Mouse (Mus musculus) gonadal fat pad, adult 2 months (tissue): Measurements from ENCODE around the gene Ntsr1. TPM values are rescaled to one million over a fixed set of nuclear protein-coding genes. Genes with fewer than 3 reads are reported as not detected.
A peak's percentile ranks its signal among the peaks of the same experiment; 100 is the strongest.

Source experiments
- DNase-seq: peaks from one replicate; pipeline ENCODE4 v3.0.0-alpha.2; 2012; ENCODE audit warnings: low read depth
- polyA plus RNA-seq: library from polyadenylated mRNA; depleted of rRNA; stranded (reverse); fragments of >200 nt; gene quantifications from 2 replicates; pipeline ENCODE4 v1.2.3, GENCODE M21; 2012; rRNA removed

Gene Ntsr1
- polyA plus RNA-seq, 1 experiment: 4.3 TPM

DNA sequence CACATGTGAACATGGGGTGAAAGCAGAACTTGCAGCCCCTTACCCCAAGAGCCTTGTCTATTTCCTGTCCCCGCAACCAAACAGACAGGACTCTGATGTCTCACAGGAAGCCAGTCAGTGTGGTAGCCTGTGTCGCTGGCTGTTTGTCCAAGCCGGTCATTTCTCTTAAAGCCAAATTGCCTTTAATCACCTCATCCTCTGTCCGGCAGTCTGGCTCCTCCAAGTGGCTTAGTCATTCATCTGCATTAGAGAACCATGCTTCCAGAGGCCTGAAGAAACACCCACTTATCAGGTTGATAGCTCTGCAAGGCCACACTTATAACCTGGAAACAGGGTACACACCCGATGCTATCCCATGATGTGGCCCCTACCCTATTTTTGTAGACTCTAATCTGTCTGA is 62.4 kb downstream of the Ntsr1 start:
- no peak for DNase-seq

DNA sequence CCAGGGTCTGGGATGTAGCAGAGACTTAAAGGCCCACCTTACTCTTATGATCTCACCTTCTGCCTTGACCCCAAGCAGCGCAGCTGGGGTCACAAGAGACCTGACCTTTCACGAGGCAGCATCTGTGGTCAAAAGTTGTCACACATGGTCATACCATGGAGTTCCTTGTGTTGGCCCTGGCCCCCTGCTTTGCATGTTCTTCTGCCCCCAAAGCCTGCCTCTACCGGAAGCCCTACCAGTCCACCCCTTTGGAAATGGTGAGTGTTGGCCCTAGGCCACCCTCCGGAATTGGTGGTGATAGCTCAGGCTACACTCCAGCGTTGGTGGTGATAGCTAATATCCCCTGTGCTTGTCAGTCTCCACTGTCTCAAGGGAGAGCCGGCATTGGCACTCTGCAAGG is 63.5 kb downstream of the Ntsr1 start:
- DNase-seq: no peak

DNA sequence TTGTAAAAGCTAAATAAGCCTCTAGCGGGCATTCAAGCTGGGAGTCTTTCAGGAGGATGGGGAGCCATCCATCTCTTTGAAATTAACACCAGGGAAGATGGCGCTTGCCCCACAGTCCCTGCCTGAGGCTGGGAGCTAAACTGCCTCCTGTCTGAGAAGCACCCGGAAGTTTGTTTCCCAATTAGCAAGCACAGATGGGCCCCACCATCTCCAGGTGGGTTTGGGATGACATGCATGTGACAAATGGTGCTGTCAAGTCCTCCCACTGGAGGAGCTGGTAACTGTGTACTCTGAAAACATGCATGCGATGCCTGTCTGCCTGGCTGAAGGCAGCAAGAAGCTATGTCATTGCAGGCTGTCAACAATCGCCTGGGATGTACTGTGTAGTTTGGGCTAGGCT is 64.1 kb downstream of the Ntsr1 start:
- DNase-seq: no peak

DNA sequence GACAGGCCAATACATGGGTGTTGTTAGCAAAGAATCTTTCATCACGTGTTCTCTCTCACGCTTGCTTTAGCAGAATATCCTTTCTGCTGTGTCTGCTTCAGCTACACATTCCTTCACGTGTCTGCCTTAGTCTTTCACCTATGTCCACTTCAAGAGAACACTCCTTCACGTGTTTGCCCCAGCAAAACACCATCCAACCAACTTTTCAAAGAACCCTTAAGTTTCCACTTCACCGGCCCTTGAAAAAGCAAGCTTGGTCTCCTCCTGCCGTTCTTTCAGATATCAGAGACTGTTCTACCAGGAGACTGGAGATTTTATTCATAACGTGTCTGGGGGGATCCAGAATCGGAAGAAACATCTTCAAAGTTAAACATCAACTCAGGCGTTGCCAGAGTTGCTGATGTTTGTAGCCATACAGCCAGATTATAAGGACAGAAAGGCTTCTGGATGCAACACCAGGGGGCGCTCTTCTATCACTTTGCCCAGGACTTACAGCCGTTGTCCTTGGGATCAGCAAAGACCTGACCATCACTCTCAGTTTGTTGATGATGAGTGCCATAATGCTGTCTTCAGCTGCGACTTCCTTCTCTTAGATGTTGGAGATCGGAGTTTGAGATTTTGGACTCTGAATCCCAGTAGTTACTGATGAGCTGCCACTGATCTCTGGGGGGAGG is 66.6 kb downstream of the Ntsr1 start:
- DNase-seq: no peak

DNA sequence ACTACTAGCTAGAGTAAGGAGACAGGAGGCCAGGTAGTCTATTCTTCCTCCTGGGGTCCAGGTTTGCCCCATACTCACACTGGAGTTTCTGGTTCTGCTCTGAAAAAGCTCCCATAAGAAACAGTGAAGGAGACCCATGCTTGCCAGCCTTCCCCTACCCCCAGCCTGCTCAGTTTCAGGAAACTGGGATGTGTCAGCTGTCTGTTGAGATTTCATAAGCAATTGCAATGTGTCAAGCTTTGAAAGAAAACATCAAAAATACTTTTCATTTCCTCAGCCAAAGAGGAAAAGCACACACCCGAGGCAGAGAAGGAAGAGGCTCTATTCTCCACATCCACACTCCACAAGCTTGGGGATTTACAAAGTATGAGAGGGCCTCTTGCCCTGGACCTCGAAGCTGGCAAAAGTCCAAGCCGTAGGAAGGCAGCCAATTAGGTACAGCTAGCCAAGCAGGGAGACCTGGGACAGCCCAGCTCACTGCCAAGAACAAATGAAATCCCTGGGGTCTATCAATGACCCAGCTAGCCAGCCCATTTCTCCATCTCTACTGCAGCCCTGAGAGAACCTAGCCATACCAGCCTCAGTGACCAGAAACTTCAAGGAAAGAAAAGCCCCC is 69.4 kb downstream of the Ntsr1 start:
- DNase-seq: no peak

DNA sequence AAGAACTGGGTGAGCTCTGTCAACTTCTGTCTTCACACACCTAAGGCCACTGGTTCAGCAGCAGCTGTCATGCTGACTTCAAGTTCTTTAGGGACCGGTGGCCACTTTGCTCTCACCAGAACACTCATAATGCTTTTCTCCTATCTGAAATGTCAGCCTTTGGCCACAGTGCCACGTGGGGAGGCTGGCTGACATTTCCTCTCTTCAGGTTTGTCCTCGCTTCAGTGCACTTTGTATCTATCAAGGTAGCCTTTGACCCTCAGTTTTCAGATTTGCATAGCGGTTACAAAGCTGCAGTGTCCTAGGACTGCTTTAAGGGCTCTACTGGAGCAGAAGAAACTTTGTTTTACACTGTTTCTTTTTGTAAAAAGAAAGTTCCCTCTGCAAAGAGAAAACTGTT is 76.7 kb downstream of the Ntsr1 start:
- DNase-seq: no peak

DNA sequence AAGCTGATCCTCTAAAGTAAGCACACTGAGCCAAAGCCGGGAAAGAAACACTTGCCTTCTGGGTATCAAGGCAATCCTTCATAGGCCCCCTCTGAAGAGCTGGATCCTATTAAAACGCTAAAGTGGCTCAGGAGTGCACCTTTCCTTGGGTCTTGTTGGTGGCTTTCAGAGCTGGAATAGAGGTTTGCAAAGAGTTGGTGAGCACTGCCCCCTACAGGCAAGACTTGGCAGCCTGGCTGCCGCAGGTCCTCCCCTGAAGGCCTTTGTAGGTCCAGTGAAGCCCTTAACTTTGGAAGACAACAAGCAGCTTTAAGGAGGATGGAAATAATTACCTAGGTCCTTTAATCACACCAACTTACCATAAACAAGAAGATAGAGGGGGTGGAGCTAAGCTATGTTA is 78.9 kb downstream of the Ntsr1 start:
- DNase-seq: no peak

DNA sequence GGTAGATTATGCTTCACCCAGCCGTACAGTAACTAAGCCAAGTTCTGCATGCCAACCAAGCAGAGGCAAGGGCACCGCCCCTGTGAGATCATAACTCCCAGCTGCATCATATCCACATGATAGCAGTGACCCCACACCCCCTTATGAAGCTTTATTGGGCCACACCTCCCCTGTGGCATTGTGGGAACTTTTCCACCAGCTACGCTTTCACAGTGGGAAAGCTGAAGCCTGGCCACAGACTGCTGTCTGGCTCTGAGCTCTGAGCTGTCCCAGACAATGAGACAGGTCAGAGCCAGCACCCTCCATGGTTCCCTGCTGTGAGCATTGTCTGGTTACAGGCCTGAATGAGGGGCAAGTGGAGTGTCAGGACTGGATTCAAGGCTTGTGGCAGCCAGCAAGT is 81.2 kb downstream of the Ntsr1 start, which contains the start of gene Mrgbp:
Gene Mrgbp, plus strand, starts transcription at position 303 of the 400 bp plus-strand sequence.
- DNase-seq: no peak

DNA sequence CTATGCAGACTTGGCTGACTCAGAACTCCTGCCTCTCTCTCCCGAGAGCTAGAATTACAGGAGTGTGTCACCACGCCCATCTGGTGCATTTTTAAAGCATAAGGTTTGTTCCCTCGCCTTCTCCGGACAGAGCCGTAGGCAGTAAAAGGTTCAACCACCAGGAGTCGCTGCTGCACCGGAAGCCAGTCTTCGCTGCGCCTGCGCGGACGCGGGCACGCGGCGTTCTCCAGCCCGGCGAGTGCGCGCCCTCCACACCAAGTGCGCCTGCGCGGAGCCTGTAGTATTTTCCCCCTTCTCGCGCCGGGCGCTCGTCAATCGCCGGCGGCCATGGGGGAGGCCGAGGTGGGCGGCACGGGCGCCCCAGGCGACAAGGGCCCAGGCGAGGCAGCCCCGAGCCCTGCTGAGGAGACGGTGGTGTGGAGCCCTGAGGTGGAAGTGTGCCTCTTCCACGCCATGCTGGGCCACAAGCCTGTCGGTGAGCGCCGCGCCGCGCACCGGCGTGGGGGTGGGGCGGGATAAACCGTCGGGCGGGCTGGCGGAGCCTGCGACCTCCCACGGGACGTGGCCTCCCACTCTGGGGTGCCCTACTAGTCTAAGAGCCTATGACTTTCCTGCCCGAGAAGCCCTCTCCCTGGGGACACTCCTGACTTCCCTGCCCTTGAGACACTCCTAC is 82.8 kb downstream of the Ntsr1 start:
- DNase-seq: peak; percentile 57

DNA sequence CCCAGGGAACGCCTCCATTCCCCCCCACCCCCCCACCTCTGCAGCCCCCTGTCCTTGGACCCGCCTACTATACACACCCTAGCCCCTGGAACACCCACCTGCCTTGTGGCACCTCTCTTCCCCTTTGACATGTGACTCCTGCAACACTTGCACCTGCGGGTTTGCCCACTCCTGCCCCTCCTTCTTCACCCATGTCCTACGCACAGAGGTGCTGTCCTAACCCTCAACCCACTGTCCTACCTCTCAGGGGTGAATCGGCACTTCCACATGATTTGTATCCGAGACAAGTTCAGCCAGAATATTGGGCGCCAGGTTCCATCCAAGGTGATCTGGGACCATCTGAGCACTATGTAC is 83.4 kb downstream of the Ntsr1 start:
- DNase-seq: no peak

DNA sequence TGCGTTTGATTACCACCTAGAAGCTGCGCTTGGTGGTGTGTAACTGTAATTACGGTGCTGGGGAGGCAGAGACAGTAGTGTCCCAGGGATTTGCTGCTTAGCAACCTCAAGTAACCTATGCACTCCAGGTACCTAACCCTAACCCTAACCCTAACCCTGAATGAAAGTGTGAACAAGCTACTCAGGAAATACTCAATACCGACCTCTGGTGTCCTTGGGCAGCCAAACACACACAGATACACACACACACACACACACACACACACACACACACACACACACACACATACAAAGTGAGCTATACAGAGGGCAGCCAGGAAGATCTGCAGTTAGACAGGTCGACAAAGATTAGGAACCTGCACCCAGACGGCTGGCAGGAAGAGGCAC is 89.0 kb downstream of the Ntsr1 start:
- DNase-seq: no peak

DNA sequence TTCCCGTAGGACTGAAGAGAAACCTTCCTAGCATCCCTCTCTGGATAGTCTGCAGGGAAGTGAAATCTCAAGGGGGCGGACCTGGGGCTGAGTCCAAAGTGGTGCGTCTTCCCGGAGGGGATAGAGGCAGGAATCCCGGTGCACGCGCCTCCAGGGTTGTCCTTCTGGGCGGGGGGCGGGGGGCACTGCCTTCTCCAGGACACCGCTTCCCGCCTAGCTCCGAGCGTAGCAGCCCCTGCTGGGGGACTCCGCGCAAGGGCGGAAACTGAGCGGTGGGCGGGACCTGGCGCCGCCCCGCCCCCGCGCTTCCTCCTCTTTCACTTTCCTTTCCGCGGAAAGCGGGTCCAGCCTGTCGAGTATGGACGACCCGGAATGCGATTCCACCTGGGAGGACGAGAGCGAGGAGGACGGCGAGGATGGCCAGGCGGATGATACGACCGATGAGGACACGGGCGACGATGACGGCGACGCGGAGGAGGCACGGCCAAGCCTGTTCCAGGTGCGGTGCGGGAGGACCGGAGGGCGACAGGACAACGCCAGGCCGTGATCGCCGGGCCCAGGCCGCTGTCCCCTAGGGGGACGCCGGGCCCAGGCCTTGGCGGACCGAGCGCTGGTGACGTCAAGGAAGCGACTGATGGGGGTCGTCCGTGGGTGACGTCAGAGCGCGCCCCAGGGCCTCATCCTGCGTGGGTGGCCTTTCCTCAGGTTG is 89.5 kb downstream of the Ntsr1 start, which contains the start of gene Ogfr:
Gene Ogfr, plus strand, starts transcription at position 123 of the 709 bp plus-strand sequence.
- DNase-seq: no peak

Other genes starting within 250 kb of the Ntsr1 start
- 3,429 and 4,309 TPM in 2 replicates for gene Rps21, start 242.6 kb upstream of the Ntsr1 start, polyA plus RNA-seq
- gene Cables2, start 226.5 kb upstream of the Ntsr1 start, polyA plus RNA-seq: 30.8 and 33.2 TPM in 2 replicates
- 3.6 and 4.2 TPM in 2 replicates for gene Rbbp8nl, start 210.1 kb upstream of the Ntsr1 start, polyA plus RNA-seq
- 0.57 and 0.70 TPM in 2 replicates for gene Gata5, start 165.3 kb upstream of the Ntsr1 start, polyA plus RNA-seq
- gene Slco4a1, start 43.7 kb upstream of the Ntsr1 start, polyA plus RNA-seq: 47.9 and 50.4 TPM in 2 replicates
- 19.9 and 20.0 TPM in 2 replicates for gene Mrgbp, start 81.3 kb downstream of the Ntsr1 start, polyA plus RNA-seq
- gene Ogfr, start 89.3 kb downstream of the Ntsr1 start, polyA plus RNA-seq: 42.3 and 64.6 TPM in 2 replicates
- 0.88 and 1.0 TPM in 2 replicates for gene Col9a3, start 97.8 kb downstream of the Ntsr1 start, polyA plus RNA-seq
- 0.35 and 1.0 TPM in 2 replicates for gene Tcfl5, start 142.7 kb downstream of the Ntsr1 start, polyA plus RNA-seq
- 21.5 and 25.8 TPM in 2 replicates for gene Dido1, start 210.0 kb downstream of the Ntsr1 start, polyA plus RNA-seq
- gene Gid8, start 210.1 kb downstream of the Ntsr1 start, polyA plus RNA-seq: 44.0 and 44.7 TPM in 2 replicates
- 197 and 221 TPM in 2 replicates for gene Slc17a9, start 225.3 kb downstream of the Ntsr1 start, polyA plus RNA-seq